Mouse (Mus musculus) gastrocnemius, postnatal 14 days (tissue): ENCODE results near the gene Socs7. TPM values are rescaled to one million over a fixed set of nuclear protein-coding genes. Genes with fewer than 3 reads are reported as not detected.

ENCODE experiments used
- DNase-seq: peaks from one replicate; pipeline ENCODE4 v3.0.0; 2021; ENCODE audit warnings: mixed read lengths
- intact Hi-C: fragments of 180-260 bp; cut with DNase I; formaldehyde crosslinking; loops from one replicate; pipeline ENCODE4 v1.15.1; 2025; ENCODE audit warnings: low total_unique reads
- total RNA-seq, 2 experiments: library from RNA; stranded (reverse); gene quantifications; 2 replicates each; pipeline ENCODE4 v1.2.3; 2021

Socs7 gene
- total RNA-seq, 2 experiments from 2014 or later = 32.4 to 36.2 TPM

GRCm38 (mm10) chr11:97407456-97407855 is 45.1 kb downstream of the Socs7 start:
- intact Hi-C loops = no loop called here
- DNase-seq = no peak

- intact Hi-C loops = no loop called here
Observed at GRCm38 (mm10) chr11:97408171-97408570, 45.8 kb downstream of the Socs7 start.

GRCm38 (mm10) chr11:97410958-97411357 is 48.6 kb downstream of the Socs7 start:
- intact Hi-C loops = no loop called here
- no peak for DNase-seq

More at GRCm38 (mm10) chr11:97408171-97408570, 45.8 kb downstream of the Socs7 start:
- peak; percentile 79 for DNase-seq

- no peak for DNase-seq
- intact Hi-C loops = no loop called here
Observed at GRCm38 (mm10) chr11:97412117-97412516, 49.8 kb downstream of the Socs7 start.

- DNase-seq = no peak
Observed at GRCm38 (mm10) chr11:97412808-97413347, 50.5 kb downstream of the Socs7 start.

GRCm38 (mm10) chr11:97415330-97415711 is 53.0 kb downstream of the Socs7 start, which contains the start of gene Arhgap23:
Arhgap23 (plus strand) TSS chr11:97415533.
- intact Hi-C loops = no loop called here
- DNase-seq = peak; percentile 81

More at GRCm38 (mm10) chr11:97412808-97413347, 50.5 kb downstream of the Socs7 start:
- intact Hi-C loops = no loop called here

- intact Hi-C loops = no loop called here
- DNase-seq = peak; percentile 68
Observed at GRCm38 (mm10) chr11:97415712-97416636, 53.6 kb downstream of the Socs7 start.

GRCm38 (mm10) chr11:97416637-97417035 is 54.3 kb downstream of the Socs7 start:
- DNase-seq = no peak
- intact Hi-C loops = no loop called here

GRCm38 (mm10) chr11:97418834-97419539 is 56.6 kb downstream of the Socs7 start:
- no peak for DNase-seq
- intact Hi-C loops = no loop called here

GRCm38 (mm10) chr11:97419540-97419900 is 57.2 kb downstream of the Socs7 start:
- intact Hi-C loops = no loop called here
- no peak for DNase-seq

GRCm38 (mm10) chr11:97422507-97422906 is 60.2 kb downstream of the Socs7 start:
- intact Hi-C loops = no loop called here
- DNase-seq = no peak

- no peak for DNase-seq
- intact Hi-C loops = no loop called here
Observed at GRCm38 (mm10) chr11:97424092-97424692, 61.8 kb downstream of the Socs7 start.

- no peak for DNase-seq
- intact Hi-C loops = no loop called here
Observed at GRCm38 (mm10) chr11:97424802-97425201, 62.5 kb downstream of the Socs7 start.

- intact Hi-C loops = no loop called here
- DNase-seq = peak; percentile 83
Observed at GRCm38 (mm10) chr11:97427794-97428725, 65.7 kb downstream of the Socs7 start.

GRCm38 (mm10) chr11:97428726-97429077 is 66.4 kb downstream of the Socs7 start:
- intact Hi-C loops = no loop called here
- no peak for DNase-seq

- intact Hi-C loops = no loop called here
- no peak for DNase-seq
Observed at GRCm38 (mm10) chr11:97429615-97430014, 67.3 kb downstream of the Socs7 start.

- intact Hi-C loops = loop anchor here (2.0 kb wide), 1 partner anchor 37 kb away; no protein-coding TSS in a partner anchor
- peak; percentile 57 for DNase-seq
Observed at GRCm38 (mm10) chr11:97432015-97432414, 69.7 kb downstream of the Socs7 start.

- intact Hi-C loops = loop anchor here (2.0 kb wide), 1 partner anchor 36 kb away; no protein-coding TSS in a partner anchor
Observed at GRCm38 (mm10) chr11:97432983-97433539, 70.7 kb downstream of the Socs7 start.

More at GRCm38 (mm10) chr11:97432983-97433539, 70.7 kb downstream of the Socs7 start:
- no peak for DNase-seq
